Mouse (Mus musculus) ZHBTc4 (cell line): ENCODE results near the gene Abhd16a.

Experiments used
- DNase-seq: peaks from one replicate; pipeline ENCODE4 v3.0.0-alpha.2; 2011; ENCODE audit warnings: low read depth, low spot score

Abhd16a gene

DNA sequence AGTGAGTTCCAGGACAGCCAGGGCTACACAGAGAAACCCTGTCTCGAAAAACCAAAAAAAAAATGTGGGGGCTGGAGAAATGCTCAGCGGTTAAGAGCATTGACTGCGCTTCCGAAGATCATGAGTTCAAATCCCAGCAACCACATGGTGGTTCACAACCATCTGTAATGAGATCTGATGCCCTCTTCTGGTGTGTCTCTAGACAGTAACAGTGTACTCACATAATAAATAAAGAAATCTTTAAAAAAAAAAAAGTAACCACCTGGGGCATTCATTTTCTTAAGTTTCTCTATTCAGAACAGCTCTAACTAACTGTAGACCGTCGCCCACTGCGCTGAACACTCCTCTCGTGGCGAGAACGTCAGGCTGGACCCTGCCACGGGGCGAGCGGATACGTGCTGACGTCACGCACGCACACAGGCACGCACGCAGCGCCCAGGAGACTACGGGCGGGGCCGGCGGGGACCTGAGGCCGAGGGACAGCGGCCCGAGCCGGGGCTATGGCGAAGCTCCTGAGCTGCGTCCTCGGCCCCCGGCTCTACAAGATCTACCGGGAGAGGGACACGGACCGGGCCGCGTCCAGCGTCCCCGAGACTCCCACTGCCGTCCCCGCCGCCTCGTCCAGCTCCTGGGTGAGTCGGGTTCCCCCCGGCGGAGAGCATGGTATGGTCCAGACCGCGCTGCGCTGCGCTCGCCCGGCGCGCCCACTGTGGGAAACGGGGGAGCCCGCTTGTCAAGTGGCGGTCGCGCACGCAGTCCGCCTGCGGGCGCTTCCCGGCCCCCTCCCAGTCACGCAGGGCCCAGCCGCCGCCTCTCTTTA, at the start of gene Abhd16a:
TSS of gene Abhd16a (plus strand) at position 439 of the 820 bp plus-strand sequence.
- peak; percentile 97 for DNase-seq

DNA sequence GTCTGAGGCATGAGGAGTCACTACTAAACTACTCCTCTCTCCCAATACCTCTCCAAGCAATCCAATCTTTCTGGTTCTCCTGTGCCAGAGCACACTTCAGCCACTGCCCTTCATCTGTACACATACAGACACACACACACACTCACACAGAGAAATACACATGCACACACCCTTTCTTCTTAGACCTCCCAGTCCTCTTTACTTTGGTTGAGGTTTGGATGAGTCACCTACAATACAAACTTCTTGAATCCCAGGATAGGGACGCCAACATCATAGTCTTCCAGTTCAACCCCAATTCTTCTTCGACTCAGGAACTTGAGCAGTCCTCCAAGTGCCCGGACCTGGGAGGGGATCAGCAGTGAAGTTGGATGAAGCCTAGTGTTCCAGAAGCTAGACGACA, 45.3 kb upstream of the Abhd16a start:
- no peak for DNase-seq

DNA sequence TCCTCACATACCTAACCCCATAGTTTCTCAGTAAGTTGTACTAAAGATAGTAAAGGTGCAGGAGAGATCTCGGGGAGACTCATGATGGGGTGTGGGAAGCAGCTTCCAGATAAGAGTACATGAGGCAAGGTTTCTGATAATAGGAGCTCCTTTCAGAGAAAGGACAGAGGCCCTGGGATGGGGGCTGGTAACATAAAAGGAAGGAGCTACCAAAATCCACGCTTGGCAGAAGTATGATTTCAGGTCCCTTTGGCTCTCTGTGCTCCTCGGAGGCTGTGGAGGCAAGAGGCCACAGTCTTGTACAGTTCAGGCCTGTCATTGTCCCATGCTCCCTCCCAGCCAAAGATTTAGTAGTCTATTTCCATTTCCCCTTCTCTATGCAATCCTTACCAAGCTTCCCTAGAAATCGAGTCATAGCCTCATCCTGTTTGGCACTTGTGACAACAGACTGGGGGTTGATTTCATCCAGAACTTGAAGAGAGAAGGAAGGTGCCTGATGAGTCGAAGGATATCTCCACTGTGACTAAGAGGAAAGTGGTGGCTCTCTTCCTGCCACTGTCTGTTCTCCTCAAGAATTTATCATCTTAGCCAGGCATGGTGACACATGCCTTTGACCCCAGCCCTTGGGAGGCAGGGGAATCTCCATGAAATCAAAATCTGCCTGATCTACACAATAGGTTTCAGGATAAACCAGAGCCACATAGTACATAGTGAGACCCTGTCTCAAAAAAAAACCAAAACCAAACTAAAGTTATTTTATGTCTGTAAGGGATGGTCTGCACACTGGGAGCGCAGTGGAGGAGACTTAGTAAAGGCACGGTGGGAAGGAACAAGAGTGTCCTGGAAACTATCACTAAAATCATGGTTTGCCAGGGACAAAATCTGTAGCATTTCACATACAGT, 43.9 kb upstream of the Abhd16a start:
- DNase-seq = no peak

DNA sequence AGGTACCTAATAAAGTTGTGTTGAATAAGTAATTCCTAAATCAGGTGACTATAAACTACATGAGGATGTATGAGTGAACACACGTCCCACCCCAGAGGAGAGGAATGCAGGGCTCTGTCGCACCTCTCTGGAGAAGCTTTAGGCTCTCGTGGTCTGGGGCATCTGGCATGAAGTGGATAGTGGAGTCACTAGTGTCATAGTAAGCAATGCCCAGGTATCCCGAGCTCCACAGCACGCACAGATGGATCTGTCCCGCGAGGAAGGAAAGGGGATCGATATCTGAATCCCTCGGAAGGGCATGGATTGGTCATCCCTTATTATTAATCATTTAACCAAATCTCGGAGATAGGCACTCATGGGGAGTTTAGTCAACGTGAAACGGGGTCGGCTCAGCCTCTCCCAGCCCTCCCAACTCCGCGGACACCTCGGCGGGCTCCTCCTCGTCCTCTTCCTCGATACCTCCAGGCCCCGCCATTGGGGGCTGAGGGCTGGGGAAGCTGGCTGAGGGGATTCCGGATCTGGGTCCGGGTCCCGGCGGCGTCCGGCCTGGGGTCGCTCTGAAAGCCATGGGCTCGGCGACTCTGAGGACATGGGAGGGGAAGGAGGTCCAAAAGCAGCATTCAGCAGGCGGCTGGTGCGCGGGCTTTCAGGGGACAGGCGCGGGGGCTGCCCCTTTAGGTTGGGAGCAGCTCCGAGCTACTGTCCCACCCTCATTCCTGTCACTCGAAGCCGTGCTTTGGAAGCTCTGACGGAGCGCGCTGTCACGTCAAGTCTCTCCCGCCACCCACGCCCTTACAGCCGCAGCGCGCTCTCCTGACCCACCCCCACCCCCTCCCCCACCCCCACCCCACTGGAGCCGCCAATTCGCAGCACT, 43.0 kb upstream of the Abhd16a start:
- DNase-seq = no peak

DNA sequence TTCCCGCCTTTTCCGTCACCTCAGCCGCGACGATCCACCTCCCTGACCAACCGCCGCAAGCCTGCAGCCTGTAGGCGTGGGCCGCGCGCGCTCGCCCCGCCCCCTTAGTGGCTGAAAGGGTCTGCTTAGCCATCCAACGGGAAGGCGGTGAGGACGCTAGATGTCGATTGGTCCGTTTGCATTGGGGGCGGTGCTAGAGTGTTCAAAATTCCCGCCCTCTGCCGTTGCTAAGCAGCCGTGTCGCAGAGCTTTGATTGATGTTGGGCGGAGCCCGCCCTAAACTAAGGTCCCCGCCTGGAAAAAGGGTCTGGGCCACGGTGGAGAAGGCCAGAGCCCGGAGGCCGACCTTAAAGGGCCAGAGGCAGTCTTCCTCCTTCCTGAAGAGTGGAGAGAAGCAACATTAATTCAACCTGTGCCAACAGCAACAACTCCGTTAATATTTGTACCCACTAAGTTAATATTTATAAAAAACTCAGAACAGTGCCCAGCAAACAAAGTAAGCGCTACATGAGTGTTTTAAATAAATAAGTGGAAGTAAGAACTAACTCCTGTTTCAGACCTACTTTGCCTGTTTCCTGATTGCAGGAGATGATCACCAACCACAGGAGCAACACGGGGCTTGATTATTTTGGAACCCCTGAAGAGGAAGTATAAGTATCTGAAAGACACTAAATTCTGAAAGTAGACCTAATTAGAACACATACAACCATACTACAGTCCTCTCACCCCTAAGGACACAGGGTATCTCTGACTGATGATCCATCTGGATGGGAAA, 42.2 kb upstream of the Abhd16a start, which contains the start of gene Msh5:
TSS of gene Msh5 (minus strand) at position 65 of the 775 bp plus-strand sequence.
- peak; percentile 100 for DNase-seq

DNA sequence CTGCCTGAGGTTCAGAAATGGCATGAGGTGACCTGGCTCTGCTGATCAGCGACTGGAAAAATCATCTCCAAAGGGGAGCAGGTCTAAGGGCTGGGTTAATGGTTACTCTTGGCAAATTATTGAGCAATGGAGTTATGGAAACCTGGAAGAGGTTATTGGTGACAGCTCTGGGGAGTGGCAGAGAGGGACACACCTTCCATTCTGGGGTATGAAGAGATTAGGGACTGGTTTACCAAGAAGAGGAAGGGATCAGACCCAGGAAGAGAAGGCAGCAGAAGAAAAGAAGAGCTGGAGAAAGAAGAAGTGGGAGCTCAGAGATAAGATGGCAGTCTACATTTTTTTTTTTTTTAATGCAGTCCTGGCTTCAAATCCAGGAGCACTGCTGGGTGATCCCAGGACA, 41.4 kb upstream of the Abhd16a start:
- DNase-seq = no peak

DNA sequence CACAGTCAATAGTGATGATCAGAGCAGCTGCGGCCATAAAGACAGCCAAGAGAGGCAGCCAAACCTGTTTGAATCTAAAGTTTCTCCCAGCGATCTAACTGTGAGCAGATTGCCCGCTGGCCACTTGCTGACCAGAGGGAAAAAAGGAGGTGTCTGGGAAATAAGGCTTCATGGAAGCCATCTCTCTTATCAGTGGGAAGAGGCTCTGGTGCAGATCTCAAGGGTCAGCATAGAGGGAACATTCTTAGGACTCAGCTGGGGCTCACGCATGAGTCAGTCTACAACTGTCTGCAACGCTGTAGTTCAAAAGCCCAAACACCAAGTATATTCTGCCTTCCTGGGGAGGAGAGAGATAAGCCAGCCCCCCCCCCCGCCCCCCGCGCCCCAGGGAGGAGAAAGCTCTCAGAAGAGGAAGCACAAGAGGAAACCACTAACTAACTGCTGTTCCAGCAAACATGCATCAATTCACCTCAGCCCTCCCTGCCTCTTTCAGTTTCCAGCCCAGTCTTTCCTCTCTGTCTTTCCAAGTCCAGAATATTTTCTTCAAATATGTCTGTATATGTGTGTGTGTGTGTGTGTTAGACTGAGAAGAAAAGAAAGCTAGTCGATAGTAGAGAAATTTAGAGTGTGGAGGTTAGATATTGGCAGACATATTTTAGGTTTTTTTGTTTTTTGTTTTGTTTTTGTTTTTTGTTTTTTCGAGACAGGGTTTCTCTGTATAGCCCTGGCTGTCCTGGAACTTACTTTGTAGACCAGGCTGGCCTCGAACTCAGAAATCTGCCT, 40.7 kb upstream of the Abhd16a start:
- DNase-seq = no peak

DNA sequence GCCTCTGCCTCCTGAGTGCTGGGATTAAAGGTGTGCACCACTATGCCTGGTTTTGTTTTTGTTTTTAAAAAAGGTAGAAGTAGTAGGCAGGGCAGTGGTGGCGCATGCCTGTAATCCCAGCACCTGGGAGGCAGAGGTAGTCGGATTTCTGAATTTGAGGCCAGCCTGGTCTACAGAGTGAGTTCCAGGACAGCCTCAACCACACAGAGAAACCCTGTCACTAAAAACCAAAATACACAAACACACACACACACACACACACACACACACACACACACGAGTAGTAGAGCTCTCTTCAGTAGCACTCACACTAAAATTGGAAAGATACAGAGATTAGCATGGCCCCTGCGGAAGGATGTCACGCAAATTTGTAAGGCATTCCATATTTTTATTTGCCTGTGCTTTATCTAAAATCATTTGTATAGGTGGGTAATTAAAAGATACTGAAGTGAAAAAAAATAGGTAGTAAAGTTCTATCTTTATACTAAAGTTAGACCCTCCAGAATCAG, 40.1 kb upstream of the Abhd16a start:
- DNase-seq = no peak

DNA sequence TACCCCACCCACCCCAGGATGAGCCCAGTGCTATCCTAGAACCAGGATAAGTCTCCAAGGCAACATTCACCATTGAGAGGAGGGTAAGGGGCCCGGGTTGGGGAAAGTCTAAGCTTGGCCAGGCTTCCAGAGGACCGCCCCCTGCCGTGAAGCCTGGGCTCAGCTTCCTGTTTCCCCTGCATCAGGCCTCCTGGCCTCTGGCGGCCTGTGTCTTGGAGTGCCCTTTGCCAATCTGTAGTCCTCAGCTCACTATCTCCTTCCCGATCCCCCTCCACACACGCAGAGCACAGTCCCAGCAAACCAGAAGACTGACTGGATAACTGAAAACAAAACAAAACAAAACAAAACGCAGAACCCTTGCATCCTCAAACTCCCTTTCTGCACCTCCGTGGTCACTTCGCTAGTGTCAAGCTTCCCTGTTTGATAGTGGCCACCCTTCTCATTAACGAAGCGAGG, 39.5 kb upstream of the Abhd16a start, which contains the start of gene Clic1:
TSS of gene Clic1 (plus strand) at position 406 of the 456 bp plus-strand sequence.
- DNase-seq = peak; percentile 51

DNA sequence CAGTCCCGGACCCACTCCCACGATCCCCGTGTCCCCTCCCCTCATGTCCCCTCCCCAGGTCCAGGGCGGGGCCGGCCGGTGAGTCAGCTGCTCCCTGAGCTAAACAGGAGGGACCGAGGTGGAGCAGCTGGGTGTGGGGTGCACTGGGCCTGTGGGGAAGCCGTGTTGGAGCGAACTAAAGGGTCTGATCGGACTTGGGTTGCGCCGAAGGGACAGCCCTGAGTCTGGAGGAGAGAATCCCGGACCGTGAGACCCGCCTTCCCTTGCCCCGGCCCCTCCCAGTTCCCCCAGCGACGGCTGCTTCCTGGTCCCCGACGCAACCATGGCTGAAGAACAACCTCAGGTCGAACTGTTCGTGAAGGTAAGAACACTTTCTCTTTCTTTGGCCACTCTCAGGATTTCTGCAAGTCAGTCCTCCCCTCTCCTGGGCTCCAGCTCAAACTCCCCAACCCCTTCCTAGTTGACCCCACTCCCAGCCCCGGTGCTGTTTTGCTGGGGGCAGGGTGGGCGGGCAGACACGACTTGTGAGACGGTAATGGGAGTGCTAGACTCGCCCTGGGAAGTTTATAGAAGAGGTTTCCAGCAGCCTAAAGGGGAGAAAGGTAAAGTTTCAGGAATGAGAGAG, 38.8 kb upstream of the Abhd16a start:
- peak; percentile 82 for DNase-seq

DNA sequence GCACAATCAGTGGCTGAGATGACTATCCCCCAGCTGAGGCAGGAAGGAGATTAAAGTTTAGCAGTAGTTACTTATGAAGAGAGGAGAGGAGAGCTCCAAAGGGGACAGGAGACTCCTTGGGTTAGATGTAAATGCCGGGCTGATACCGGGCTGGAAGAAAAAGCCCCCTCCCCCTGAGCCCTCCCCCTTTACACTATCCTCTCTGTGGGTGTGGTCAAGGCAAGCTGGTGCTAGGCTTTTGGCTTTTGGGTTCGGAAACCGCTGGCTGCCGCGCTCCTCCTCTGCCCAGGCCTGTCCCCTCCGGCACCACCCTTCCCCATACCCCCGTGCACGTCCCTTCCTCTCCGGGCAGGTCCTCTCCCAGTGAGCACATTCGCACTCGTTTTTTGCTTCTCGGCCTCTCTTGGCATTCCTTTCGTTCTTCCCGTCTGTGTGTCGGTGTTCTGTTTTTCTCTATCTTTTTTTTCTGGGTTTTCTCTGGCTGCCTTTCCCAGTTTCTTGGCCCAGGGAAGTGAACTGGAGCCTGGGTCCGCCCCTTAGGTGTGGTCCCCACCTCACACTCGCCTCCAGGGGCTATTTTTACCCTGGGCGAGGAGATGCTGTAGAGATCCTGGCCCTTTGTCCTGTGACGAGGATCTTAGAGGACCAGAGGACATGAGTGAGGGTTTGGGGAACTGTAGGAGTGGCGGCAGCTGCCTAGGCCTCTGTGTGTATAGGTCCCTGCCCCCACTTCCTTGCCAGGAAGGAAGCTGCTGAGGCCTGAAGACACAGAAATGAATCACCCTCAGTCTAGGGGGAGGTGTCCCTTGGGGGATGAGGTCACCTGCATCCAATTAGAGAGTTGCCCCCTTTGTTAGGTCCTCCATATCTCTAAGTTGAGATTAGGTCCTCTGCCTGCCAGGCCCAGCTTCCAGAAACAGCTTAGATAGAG, 37.6 kb upstream of the Abhd16a start:
- DNase-seq = peak; percentile 83

DNA sequence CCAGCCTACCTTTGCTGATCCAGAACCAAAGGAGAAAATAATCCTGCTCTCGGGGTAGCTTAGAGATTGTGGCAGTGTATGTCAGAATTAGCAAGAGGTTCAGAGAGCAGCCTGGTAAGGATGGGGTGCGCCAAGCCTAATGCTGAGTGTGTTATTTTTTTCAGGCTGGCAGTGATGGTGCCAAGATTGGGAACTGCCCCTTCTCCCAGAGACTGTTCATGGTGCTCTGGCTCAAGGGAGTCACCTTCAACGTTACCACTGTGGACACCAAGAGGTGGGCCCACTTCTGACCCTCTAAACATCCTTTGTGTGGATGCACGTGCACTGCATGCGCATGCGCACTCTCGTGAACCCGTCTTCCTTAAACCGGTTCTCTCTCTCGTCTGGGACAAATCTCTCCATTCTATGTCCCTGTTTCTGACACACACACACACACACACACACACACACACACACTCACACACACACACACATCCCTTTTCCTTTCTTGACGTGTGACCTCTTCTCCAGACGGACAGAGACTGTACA, 36.7 kb upstream of the Abhd16a start:
- peak; percentile 45 for DNase-seq

DNA sequence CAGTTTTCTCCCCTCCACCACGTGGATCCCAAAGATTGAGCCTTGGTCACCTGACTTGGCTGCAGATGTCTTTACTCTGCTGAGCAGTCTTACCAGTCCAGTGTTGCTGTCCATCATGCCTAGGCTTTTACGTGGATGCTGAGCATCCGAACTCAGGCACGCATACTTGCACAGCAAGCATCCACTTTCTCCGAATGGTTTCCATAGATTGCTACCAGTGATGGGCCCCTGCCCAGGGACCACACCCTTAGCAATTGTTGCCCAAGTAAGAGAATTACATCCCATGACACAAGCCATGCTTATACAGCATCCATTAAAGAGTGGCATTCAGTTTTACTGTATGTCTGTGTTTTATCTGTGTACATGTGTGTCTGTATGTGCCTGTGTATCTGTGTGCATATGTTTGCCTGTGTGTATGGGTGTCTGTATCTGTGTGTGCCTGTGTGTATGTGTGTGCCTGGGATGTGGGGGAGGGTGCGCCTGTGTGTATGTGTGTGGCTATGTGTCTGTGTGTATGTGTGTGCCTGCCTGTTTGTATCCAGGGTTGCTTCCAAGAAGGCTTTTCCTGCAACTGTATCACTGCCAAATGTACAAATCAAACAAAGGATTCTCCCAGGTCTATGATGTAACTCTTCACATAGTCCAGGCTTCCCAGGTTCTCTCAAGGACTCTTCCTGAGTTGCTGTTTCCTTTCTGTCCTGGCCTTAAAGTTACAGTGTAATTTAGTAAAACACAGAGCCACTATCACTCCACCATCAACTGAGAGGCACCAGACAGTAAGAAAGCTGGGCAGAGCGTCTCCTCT, 33.2 kb upstream of the Abhd16a start:
- DNase-seq = no peak

DNA sequence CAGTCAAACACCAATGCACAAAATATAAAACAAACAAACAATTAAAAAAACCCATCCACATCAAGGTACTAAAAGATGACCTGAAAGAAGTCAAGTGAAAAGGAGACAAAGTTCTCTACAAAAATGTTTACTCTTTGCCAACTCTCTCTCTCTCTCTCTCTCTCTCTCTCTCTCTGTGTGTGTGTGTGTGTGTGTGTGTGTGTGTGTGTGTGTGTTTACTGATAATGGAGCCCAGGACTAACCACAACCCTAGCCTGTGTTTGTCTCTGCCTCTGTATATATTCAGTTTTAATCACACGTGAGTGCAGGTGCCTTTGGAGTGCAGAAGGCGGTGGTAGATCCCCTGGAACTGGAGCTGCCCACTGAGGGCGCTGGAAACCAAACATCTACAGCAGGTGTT, 32.0 kb upstream of the Abhd16a start:
- no peak for DNase-seq

DNA sequence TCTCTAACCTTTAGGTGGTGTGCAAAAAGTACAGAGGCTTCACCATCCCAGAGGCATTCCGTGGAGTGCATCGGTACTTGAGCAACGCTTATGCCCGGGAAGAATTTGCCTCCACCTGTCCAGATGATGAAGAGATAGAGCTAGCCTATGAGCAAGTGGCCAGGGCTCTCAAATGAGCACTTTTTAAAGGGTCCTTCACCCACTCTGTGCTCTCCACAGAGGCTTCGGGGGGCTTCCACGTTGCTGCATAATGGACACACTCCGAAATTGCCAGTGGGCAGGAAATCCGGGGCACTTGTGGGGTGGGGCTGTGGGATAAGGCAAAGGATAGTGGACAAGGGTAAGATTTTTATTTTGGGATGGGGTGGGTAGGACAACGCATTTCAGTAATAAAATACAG, 30.7 kb upstream of the Abhd16a start:
- DNase-seq = no peak

DNA sequence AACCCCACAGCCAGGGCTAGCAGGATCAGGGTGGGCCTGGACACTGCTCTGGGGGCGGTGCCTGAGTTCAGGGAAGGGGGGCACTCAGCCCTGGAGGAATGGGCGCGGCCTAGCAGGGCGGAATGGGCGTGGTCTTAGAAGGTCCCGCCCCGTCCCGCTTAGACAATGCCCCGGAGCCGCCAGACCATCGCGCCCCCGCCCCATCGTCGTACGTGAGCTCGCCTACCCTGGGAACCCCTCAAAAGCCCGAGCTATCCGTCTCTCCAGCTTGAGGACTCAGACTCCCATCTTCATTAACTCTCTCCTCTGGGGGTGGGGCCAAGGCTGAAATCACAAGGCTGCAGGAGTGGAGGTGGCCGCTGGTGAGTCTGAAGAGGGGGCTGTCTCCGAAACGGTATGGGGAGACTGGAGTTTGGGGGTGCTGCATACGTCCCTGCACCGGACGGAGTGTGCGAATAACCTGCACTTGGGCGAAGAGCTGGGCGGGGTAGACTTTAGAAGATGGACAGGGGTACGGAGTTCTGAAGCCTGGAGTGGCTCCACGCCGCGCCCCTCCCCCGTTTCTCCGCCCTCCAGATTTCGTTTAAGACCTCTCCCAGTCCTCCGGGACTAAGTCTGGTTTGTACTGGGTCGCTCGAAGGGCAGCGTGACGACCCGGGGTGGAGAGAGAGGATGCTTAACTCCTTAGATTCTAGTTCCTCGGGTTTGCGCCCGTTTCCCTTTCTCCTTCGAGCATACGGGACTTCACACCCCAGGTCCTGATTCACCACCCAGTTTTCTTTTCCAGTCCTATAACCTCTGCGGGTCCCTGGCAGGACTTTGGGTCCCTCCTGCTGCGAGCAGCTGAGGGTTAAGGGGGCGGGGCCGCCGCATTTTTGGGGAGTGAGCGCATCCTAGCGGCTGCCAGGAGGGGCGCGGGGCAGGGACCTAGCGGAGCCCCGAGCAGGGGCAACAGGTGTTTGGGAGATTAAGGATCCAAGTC, 29.9 kb upstream of the Abhd16a start, which contains the start of gene Ddah2:
TSS of gene Ddah2 (plus strand) at position 125 of the 982 bp plus-strand sequence.
- DNase-seq = peak; percentile 92
